Mouse (Mus musculus) lung, postnatal 36 days (tissue): ENCODE measurements around the gene Fgfr2.

ENCODE experiments used
- DNase-seq: peaks from one replicate; pipeline ENCODE4 v3.0.0; 2022; ENCODE audit warnings: mixed read lengths

Fgfr2 gene

GRCm38 (mm10) chr7:132307722-132308271 lies 815.4 kb downstream of the Fgfr2 start:
- DNase-seq, result peak; percentile 56

GRCm38 (mm10) chr7:132306671-132307412 lies 816.3 kb downstream of the Fgfr2 start:
- DNase-seq, result no peak

GRCm38 (mm10) chr7:132305492-132306375 lies 817.4 kb downstream of the Fgfr2 start:
- DNase-seq, result peak; percentile 78

GRCm38 (mm10) chr7:132304424-132305085 lies 818.6 kb downstream of the Fgfr2 start:
- DNase-seq, result peak; percentile 47

- DNase-seq, result peak; percentile 64
Measured at GRCm38 (mm10) chr7:132303988-132304387, 819.2 kb downstream of the Fgfr2 start.

GRCm38 (mm10) chr7:132302508-132303241 lies 820.5 kb downstream of the Fgfr2 start:
- DNase-seq, result peak; percentile 58

GRCm38 (mm10) chr7:132299661-132300210 lies 823.4 kb downstream of the Fgfr2 start:
- DNase-seq, result no peak

- DNase-seq, result no peak
Measured at GRCm38 (mm10) chr7:132298412-132298990, 824.6 kb downstream of the Fgfr2 start.

- DNase-seq, result peak; percentile 62
Measured at GRCm38 (mm10) chr7:132296661-132297443, 826.3 kb downstream of the Fgfr2 start.

- no peak for DNase-seq
Measured at GRCm38 (mm10) chr7:132296132-132296531, 827.0 kb downstream of the Fgfr2 start.

- DNase-seq, result no peak
Measured at GRCm38 (mm10) chr7:132287340-132287664, 835.8 kb downstream of the Fgfr2 start.

- peak; percentile 64 for DNase-seq
Measured at GRCm38 (mm10) chr7:132286630-132287339, 836.4 kb downstream of the Fgfr2 start.

GRCm38 (mm10) chr7:132284795-132285194 lies 838.4 kb downstream of the Fgfr2 start:
- DNase-seq, result peak; percentile 53

- no peak for DNase-seq
Measured at GRCm38 (mm10) chr7:132284048-132284737, 839.0 kb downstream of the Fgfr2 start.

- no peak for DNase-seq
Measured at GRCm38 (mm10) chr7:132282576-132282975, 840.6 kb downstream of the Fgfr2 start.

GRCm38 (mm10) chr7:132282161-132282560 lies 841.0 kb downstream of the Fgfr2 start:
- DNase-seq, result no peak

- no peak for DNase-seq
Measured at GRCm38 (mm10) chr7:132281753-132282152, 841.4 kb downstream of the Fgfr2 start.

- DNase-seq, result peak; percentile 61
Measured at GRCm38 (mm10) chr7:132278658-132279057, 844.5 kb downstream of the Fgfr2 start.

- no peak for DNase-seq
Measured at GRCm38 (mm10) chr7:132276287-132276686, 846.9 kb downstream of the Fgfr2 start.
